Mouse (Mus musculus): ENCODE results near the gene Syndig1. TPM values are rescaled to one million over a fixed set of nuclear protein-coding genes. Genes with fewer than 3 reads are reported as not detected.

Gene Syndig1
- total RNA-seq (2021) = 10 to 100 TPM; 40.8 to 41.9 TPM

DNA sequence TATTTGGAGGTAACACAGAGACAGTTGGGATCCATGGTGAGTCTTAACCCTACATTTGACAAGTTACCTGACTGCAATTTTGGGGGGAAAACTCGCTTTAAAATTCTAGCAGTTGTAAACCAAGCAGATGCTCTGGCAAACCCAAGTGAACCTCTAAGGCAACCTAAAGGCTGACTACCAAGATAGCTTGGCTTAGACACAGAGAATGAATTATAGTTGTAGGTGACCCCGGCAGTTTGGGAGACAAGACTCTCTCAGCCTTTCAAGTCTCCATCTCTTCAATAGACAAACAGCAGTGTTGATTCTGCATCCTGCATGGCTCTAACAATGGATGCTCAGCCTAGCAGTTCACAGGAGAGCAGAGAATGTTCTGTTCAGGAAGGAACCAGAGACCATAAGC is at the start of gene Syndig1:
Syndig1 (plus strand) TSS at position 301 of the 400 bp plus-strand sequence.
- intact Hi-C loops (cut with DNase I) = no loop called here
- no peak for DNase-seq

DNA sequence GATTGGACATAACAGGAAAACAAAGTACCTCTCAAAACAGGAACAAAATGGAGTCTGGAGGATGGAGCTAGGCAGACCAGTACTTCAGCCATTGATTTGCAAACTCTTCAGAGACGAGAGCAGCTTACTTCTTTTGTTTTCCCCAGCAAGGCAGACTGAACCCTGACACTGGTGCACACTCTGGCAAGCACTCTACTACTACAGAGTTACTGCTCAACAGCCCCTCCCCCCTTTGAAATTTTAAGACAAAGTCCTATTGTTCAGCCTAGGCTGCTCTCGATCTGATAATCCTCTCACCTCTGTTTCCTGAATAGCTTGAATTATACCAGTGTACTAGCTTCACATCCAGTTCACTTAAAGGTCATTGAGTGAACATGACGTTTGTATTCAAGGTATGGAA is 30.4 kb upstream of the Syndig1 start:
- intact Hi-C loops (cut with DNase I) = no loop called here
- no peak for DNase-seq

DNA sequence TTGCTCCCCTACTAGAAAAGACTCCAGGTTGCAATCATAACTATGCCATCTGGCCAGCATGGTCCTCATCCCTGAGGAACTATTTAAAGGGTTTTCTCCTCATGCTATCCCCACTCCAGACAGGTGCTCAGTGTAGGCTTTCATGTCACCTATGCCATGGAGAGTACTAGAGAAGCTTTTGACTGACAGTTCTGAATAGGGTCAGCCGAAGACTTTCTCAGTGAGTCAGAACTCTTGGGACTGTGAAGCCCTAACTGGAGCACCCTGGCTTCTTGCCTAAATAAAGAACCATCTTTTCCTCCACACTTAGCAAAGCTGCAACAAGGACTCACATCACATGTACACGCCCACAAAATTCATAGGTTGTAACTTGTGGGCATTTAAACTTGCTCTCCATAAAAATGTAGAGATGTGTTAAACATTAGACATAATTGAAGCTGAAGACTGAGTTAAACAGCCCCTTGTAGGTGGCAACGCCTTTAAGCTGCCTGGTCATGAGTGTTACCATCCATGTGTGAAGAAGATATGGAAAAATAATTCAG is 24.3 kb upstream of the Syndig1 start:
- intact Hi-C loops (cut with DNase I) = no loop called here
- no peak for DNase-seq

DNA sequence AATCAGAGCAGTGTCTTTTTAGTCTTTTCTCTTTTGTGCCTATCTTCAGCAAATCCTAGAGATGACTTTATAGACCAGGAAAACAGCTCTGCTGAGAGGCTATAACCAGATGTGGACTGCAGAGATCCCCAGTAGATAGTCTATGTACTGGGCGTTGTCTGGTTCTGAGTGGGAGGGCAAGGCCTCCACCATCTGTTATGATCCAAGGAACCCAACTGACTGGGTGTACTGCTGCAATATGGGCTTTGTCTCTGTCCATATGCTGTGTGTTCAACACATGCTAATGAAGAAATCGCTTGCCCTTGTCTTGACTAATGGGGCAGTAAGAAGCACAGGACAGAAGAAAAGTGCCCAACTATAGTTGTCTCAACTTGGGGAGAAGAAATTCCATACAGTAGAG is 23.8 kb upstream of the Syndig1 start:
- DNase-seq = no peak
- intact Hi-C loops (cut with DNase I) = no loop called here

DNA sequence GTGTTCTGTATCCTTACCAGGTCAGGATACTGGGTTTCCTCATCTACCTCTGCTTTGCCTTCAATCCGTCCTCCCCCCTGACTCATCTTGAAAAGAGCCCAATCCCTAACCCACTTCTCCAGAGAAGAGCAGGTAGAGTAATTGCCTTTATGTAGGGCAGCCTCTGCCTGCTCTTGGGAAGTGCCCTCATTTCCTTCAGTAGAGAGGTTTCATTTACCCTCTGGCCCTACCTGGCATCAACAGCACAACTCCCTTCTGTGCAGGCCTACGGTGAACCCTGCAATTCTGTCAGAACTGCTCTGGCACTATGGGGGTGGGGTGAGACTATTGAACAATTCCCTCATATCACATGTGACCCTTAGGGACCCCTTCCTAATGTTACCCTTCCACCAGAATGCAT is 16.1 kb upstream of the Syndig1 start:
- DNase-seq = no peak
- intact Hi-C loops (cut with DNase I) = no loop called here

DNA sequence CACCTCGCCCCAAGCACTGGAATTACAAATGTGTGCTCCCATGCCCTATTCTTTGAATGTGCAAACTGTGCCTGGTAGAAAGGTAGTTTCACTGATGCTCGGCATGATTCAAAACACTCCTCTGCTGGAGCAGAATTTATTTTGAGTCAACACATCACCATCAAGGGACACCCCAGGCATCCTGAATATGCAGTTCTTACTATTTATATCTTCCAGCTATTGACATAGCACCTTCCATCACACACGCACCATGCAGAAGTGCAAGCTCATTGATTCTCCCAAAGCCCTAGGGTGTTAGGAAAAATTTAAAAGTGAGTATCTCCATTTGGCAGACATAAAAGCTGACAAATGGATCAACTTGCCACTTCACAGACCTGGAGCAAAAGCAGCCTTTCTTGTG is 10.6 kb upstream of the Syndig1 start:
- no peak for DNase-seq
- intact Hi-C loops (cut with DNase I) = no loop called here

DNA sequence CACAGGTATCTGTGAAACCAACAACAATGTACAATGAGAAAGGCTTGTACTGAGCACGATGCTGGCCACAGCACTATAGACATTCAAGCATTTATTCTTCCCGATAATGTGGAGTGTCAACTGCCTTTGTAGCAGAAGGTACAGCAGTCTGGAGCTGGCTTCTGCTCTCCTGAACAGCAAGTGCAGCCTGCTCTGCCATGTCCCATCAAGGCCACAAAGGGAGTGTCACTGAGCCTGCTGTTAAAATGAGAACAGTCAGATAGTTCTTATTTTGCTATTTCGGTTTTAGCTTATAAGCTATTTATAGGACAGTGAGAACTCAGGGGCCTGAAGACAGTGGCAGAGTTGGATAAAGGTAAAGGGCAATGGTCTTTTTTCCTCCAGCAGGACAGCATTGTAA is 9.3 kb upstream of the Syndig1 start:
- intact Hi-C loops (cut with DNase I) = no loop called here
- DNase-seq = no peak

DNA sequence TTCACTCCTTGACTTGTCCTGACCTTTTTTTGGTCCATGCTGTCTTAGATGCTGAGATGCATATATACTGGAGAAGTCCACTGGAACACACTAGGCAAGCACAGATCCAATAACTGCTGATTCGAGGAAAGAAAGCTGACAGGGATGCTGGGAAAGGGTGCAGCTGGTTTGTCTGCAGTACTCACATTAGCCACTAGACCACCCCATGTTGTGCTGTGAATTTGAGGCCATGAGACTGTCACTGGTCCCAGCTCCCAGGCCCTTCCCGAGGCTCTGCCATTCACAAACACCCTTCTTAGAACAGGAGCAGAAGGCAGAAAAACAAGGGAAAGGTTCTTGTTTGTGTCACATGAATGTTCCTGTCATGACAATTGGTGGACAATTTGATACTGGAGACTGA is 8.8 kb upstream of the Syndig1 start:
- DNase-seq = no peak
- intact Hi-C loops (cut with DNase I) = no loop called here

DNA sequence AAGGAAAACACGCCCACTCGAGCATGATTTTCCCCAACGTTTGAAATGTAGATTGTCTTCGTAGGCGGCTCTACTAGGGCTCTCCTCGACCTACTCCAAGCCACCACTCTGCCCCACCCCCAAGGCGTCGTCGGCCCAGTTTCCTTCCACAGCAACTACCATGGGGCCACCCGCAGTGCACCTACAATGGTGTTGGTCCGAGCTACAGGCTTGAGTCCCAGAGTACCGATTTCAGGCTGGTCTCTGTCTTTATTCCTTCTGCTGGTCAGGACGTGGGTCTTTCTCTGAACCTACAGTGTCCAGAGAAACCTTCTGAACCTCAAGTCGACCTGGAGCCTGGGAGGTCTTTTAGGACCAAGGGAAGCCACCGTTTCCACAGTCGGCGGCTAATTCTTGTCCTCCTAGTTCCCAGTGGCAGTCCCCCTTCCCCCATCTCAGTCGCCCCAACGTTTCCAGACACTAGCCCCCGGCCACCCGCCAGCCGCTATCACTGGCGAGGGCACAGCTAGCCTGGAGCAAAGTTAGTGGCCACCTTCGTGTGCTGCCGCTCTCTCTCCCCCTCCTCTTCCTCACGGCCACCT is 1.0 kb downstream of the Syndig1 start:
- intact Hi-C loops (cut with DNase I) = loop anchor here (10.0 kb wide), 2 partner anchors 185 to 405 kb away; no protein-coding TSS in a partner anchor
- peak; percentile 56 for DNase-seq

DNA sequence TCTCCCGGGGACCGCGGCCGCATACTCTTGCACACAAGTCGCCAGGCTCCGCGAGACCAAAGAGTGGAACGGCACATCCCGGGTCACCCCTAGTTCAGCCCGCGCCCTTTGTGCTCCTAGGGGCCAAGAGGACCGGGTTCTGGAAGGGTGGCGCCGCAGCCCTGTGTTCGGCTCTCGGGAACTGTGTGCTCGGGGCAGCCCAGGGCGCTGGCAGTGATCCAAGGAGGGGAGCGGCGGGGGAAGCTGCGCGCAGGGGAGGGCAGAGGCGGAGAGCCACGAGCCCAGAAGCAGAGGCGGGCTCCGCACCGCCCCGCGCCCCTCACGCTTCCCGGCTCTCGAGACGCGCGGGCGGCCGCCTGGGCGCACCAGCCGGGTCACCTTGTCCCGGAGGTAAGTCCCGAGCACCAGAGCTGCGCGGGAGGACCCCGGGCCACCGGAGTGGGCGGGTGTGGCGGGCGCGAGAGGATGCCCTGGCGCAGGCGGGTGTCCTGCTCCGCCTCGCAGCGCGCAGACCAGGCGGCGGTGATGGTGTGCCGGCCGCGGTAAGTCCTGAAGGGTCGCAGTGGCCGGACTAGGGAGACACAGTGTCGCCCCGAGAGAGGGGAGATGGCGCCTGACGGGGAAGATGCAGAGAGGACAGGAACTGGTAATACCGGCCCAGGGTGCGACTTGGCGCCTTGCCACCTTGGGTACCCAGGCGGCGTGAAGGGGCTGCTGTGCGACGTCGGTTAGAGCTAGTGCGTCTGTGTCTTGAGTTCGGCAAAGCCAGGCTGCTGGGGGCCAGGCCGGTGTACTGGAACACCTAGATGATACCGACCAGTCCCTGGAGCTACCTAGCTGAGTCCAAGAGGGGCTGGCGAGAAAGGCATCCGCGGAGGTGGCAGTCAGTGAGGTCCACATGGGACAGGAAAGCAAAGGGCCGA is 1.8 kb downstream of the Syndig1 start, which contains the start of gene C530025M09Rik:
C530025M09Rik (minus strand) TSS at position 678 of the 923 bp plus-strand sequence.
- intact Hi-C loops (cut with DNase I) = loop anchor here (10.0 kb wide), 2 partner anchors 184 to 406 kb away; no protein-coding TSS in a partner anchor
- peak; percentile 80 for DNase-seq

DNA sequence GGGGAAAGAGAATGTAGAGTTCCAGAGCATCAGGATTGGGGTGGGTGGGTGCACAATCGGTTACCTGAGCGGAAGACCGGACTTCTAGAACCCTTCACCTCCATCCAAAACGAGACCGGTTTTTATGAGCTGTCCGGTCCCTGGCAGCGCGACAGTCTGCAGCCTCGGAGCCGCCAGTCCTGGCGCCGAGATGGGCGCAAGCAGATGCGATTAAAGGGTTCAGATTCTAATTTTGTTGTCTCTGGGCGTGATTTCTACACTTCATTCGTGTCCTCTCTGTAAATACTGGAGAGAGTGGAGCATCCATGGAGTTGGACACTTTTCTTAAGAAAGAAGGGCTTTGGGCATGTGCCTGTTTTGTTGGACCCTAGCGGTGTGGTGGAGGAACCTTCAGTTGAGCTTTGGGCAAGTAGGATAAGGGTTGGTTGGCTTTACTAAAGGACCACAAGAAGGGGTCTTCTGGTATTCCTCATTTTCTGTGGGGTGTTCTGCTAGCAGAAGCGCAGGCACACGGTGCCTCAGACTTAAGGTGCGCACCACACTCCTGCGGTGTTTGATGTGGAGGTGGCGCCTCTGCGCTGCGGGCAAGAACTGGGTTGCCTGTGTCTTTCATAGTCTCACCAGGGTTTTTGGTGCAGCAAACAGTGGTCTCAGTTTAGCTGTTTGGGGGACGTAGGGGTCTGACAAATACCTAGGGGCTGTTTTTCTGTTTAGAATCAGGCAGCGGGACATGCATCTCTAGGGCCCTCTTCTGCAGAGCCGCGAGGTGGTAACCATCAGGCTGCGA is 2.6 kb downstream of the Syndig1 start:
- DNase-seq = peak; percentile 18
- intact Hi-C loops (cut with DNase I) = loop anchor here (10.0 kb wide), 2 partner anchors 183 to 407 kb away; no protein-coding TSS in a partner anchor

DNA sequence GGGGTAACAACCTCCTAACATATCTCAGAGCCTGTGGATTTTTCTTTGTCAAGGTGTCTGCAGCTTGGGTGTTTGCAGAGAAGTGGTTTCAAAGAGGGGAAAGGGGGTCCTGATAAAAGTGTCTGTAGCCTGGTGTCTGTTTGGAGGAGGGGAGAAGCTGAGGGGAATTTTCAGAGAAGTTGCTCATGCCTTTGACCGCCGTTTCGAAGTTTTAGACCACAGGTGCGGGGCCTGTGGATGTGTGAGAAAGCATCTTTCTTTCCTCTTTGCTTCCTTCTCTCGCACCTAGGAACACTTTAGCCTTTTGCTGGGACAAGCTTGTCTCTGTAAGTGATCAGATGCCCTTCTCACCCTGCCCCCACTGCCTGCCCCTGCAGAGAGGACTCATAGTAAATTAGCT is 3.3 kb downstream of the Syndig1 start:
- intact Hi-C loops (cut with DNase I) = loop anchor here (10.0 kb wide), 2 partner anchors 182 to 408 kb away; no protein-coding TSS in a partner anchor
- no peak for DNase-seq

DNA sequence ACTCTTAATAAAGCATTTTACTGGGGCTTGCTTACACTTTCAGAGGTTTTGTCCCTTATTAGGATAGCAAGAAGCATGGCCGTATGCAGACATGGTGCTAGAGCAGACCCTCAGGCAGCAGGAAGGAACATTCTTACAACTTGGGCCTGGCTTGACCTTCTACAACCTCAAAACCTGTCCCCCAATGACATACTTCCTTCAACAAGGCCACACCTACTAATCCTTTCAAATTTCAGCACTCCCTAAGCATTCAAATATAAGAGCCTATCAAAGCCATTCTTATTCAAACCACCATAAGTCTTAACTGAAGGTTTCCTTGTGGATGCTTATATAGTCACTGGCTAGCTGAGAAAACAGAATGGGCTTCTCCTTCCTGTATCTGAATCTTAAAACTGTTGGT is 6.1 kb downstream of the Syndig1 start:
- no peak for DNase-seq
- intact Hi-C loops (cut with DNase I) = loop anchor here (10.0 kb wide), 2 partner anchors 180 to 410 kb away; no protein-coding TSS in a partner anchor

DNA sequence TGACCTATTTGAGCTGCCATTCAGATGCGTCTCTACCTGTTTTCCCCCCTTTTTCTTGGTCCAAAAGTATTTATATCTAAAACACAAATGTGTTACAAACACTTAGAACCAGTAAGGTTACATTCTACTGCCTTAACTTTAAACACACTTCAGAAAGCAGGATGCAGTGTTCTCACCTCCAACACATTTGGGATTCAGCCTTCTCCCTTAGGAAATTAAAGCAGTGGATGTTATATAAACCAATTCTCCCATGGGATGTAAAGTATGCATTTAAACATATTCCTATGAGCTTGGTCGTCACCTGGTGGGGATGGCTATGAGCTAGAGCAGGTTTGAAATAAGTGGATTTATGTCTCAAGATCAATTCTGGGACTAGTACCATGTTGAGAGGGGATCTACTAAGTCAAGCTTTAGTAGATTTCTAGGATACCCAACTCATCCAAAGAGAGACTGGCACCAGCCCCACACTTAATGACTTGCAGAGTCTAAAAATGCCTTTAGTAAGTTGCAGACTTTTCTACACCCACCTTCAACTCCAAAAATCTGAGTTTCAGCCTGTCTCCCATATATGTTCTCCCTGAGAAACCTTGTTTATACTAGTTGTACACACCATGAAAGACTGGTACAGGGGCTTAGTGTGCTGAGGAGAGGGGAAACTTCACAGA is 7.6 kb downstream of the Syndig1 start:
- intact Hi-C loops (cut with DNase I) = loop anchor here (10.0 kb wide), 2 partner anchors 178 to 412 kb away; no protein-coding TSS in a partner anchor
- DNase-seq = no peak

DNA sequence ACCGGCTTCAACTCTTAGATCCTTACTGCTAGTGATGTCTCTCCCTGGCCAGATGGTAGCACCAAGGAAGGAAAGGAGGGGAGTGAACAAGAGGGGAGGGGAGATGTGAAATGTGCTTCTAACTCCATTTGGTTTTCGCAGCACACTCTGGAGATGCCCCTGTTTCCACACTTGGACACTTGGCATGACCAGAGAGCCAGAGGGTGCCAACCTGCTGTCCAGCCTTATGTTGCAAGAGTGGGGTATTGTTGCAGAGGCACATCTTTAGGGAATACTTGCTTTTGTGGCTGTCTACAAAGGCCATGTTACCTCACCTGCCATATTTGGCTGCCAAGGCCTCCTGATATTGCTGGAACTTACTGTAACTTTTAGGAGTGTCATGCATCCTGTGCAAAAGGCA is 10.7 kb downstream of the Syndig1 start:
- peak; percentile 35 for DNase-seq
- intact Hi-C loops (cut with DNase I) = loop anchor here (10.0 kb wide), 2 partner anchors 175 to 415 kb away; no protein-coding TSS in a partner anchor

DNA sequence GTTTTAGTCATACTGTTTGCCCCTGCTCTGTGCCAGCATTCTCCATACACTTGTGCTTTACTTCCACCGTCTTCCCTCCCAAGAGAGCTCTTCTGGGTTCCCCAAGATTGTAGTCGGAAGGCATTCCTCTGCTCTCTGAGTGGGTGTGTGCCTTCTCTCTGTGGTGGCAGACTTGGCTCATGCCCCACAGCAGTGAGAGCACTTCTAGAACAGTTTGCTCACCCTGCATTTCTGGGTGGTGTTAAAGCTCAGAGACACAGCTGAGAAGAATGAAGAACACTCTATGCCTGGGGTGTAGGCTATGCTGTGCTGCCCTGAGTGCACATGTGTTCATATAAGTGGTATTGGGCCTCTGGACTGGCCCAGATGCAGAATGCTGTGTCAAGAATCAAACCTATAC is 15.6 kb downstream of the Syndig1 start:
- intact Hi-C loops (cut with DNase I) = no loop called here
- no peak for DNase-seq

DNA sequence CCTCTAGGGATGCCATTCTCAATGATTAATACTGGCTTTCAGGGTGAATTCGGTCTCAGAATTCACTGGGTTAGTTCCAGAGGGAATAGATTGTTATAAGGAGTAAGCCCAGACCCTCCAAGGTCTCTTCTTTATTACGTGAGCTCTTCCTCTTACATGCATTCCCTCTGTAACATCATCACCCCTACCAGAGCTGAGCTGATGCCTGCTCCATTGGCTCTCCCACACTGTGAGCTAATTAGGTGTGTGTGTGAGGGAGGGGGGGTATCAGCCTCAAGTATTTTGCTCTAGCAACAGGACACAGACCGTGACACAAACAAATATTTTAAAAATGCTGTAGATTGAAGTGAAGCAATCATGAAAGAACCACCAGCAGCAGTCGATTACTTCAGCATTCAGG is 19.8 kb downstream of the Syndig1 start:
- no peak for DNase-seq
- intact Hi-C loops (cut with DNase I) = no loop called here

DNA sequence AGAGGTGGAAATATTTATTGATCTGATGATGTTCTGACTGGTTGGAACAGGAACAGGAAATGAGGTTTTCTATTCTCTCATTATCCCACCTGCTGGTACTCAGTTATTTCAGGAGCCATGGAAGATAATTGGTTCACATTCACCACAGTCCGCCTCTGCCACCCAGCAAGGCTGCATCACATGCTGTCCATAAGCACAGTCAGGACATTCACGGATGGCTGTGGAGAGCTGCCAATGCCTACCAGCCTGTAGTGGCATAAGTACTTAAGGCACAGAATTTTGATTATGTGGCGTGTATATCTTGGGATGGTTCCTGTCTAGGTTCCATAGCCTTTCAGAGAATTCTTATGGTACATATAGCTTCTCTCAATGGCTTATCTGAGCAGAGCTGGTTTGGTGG is 32.0 kb downstream of the Syndig1 start:
- intact Hi-C loops (cut with DNase I) = no loop called here
- DNase-seq = no peak

DNA sequence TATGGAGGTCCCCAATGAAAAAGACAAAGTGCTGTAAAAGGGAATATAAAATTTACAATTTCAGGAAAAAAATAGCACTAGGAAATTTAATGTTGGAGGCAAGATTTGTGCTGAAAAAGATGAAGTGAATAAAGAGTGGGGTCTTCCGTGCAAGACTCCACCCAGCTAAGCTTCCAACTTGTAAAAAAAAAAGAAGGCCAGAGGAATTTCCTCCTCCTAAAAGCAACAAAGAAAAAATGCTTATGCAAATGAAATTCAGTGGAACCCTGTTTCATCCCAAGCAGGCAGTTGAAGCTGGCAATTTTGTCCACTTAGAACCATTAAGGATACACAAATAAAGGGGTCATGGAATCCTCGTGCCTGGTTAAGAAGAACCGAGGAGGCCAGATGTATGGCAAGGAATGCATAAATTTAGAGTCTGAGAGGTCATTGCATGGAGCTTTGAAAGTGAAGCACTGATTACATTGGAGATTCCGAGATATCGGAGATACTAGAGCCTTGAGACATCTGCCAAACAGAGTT is 37.0 kb downstream of the Syndig1 start:
- DNase-seq = no peak
- intact Hi-C loops (cut with DNase I) = no loop called here

DNA sequence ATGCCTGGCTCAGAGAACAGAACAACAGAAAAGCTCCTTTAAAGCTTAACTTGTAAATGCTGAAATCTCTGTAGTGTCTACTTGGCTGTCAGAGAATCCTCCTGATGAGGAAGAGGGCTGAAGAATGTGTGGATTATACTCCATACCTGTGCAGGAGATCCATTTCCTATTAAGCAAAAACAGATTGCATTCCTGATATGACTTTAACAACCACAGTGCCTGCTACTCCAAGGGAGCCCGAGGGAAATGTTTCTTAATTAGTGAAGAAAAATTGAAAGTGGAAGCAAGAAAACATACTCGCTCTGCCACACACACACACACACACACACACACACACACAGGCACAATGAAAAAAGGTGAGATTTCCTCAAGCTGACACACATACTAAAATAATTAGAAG is 41.5 kb downstream of the Syndig1 start:
- DNase-seq = no peak
- intact Hi-C loops (cut with DNase I) = no loop called here
